Mouse (Mus musculus) brain, embryonic 18.5 days (tissue): Measurements from ENCODE around the gene Vamp2.
"Not testable (repeated sequence)": the region's sequence is repeated elsewhere in the genome, so short reads cannot be mapped to it uniquely, and the experiment has no call there.

Experiments used
- DNase-seq: peaks from one replicate; pipeline ENCODE4 v3.0.0-alpha.2; 2012; ENCODE audit warnings: low read depth, low spot score

The Vamp2 gene

DNA sequence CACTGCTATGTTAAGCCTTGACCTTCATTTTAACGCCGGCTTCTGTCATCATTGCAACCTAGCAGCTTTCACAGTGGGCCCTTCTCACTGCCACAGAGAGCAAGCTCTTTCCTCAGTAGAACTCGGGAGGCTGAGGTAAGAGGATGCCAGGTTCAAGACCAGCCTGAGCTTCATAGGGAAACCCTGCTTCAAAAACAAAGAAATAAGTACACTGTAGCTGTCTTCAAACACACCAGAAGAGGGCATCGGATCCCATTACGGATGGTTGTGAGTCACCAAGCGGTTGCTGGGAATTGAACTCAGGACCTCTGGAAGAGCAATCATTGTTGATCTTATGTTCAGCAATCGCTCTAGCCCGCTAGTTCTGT is 7.5 kb upstream of the Vamp2 start:
- no peak for DNase-seq

DNA sequence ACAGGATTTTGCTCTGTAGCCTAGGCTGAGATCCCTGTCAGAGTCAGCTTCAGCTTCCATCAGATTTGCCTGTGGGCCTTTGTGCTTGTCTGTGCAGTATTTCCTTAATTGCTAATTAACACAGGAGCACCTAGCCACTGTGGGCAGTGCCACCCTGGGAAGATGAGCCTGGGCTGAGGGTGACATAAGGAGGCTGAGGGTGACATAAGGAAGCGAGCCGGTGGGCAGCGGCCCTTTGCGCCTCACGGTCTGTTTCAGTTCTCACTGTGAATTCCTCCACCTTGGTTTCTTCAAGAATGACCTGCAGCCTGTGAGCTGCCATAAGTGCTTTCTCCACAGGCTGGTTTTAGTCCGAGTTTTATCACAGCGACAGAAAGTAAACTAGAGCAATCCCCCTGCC is 6.7 kb upstream of the Vamp2 start:
- no peak for DNase-seq

DNA sequence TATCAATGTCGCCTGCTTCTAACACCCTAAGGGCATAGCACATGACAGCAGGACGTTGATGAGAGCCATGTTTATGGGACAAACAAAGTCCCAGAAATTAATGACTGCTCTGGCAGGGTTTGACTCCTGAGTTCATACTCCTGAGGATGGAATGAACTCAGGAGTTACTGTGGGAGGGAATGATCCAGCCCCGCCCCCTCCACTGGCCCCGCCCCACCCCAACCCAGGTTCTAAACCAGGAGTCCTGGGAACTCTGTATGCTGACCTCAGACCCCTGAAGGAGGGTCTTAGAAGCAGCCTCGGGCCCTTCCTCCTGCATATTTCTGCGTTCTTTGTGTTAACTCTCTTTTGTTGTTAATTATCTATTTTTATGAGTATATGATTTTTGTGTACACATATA is 2.7 kb upstream of the Vamp2 start:
- no peak for DNase-seq

DNA sequence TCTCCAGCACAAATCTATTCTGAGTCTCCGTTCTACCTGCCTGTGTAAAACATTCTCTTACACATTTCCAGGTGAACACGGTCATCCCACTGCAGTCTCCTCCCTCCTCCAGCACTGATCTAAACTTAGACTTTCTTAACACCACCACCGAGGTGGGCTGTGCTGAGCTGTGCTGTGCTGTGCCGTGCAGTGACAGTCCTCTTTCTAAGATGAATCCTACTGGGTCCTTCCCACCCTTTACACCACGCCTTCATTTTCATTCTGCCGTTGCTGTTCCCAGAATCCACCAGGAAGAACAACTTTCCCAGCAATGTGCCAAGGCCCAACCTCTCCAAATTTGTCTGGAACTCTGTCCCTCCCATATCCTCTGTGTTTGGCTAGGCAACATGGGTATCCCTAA is 1.9 kb upstream of the Vamp2 start:
- DNase-seq: no peak

DNA sequence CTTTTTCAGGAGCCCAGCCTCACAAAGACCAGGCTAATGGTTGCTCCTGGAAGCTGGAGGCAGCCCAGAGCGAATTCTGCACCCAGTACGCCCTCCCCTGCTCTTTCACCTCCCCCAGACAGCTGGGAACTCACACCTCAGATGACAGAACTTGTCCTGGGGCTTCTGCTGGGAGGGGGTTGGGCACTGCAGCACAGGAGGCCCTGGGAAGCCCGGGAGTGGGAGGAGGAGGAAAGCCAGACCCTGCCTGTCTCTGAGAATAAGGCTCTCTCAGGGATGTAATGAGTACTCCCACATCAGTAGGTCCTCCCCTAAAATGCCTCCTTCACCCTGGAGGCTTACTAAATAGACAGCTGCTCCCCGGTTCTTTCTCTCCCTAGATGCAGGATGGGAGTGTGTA is 1.2 kb upstream of the Vamp2 start:
- no peak for DNase-seq

DNA sequence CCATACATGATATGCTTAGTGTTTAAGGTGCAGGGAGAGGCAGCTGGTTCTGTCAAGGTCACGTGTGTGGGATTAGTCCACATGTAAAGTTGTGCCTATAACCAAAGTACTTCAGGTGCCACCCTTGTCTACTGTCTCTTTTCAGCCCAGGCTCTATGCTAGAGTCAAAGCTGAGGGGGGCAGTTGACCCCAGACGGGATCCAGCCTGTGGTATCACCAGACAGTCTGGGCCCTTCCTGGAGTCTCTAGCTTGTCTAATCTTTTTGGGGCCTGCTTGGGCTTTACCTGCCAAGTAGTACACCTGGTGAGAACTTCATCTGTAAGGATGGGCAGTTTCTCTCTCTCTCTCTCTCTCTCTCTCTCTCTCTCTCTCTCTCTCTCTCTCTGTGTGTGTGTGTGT is 693 bp upstream of the Vamp2 start:
- DNase-seq: no peak

DNA sequence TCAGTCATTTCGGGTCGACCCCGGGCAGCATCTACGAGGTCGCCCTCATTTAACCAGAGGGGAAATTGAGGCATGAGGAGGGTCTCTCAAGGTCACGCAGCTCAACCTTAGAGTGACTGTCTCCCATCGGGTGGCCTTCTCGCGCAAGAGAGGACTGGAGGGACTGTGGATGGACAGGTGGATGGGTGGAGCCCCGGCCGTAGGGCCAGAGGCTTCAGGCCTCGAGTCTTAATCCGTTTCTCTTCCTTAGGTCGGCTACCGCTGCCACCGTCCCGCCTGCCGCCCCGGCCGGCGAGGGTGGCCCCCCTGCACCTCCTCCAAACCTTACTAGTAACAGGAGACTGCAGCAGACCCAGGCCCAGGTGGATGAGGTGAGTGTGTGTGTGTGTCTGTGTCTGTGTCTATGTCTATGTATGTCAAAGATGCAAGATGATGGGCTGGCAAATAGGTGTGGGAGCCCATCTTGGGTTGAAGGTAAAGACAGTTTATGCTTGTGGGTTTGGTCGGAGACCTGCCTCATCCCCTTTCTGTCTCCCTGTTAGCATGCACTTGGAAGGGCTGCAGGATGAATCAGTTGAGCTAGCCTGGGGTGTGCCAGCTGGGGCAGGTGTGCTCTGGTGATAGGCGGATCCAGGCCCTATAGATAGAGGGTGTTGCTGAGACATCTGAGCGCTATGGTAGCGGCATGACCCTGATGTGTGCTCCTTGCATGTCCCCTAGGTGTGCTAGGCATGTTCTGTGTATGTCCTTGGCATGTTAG is 746 bp downstream of the Vamp2 start:
- no peak for DNase-seq

DNA sequence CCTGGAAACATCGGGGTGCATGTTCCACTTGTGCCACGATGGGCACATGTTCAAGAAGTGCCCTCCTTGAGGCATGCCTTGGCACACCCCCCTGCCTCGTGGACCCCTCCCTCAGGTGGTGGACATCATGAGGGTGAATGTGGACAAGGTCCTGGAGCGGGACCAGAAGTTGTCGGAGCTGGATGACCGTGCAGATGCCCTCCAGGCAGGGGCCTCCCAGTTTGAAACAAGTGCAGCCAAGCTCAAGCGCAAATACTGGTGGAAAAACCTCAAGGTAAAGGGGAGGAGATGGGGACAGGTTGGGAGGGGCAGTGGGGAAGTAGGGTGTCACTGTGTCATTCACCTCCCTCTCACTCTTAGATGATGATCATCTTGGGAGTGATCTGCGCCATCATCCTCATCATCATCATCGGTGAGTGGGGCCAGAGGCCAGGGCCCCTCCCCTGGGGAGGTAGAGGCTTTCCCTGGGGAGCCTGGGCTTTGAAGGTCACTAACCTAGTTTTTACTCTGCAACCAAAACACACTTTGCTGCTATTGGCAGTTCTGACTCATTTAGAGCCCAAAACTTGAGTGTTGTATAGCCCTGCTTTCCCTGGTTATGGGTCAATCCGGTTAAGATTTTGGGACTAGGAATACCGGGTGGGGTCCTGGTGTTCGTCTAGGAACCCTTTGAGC is 1.5 kb downstream of the Vamp2 start:
- DNase-seq: no peak

DNA sequence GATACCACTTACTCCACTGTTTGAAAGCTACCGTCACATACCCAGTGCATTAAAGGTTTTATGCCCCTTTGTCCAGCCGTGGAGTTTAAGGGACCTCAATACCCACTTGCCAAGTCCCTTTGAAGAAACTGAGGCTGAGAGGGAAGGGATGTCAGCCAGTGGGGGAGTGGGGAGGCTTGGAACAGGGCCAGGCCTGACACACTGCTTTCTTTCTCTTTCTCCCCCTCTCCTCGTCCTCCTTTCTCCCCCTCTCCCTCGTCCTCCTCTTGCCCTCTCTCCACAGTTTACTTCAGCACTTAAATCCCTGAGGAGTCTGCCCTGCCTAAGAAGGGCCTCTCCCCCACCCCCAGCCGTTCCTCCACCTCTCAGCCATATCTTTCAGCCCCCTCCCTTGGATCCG is 2.1 kb downstream of the Vamp2 start:
- no peak for DNase-seq

DNA sequence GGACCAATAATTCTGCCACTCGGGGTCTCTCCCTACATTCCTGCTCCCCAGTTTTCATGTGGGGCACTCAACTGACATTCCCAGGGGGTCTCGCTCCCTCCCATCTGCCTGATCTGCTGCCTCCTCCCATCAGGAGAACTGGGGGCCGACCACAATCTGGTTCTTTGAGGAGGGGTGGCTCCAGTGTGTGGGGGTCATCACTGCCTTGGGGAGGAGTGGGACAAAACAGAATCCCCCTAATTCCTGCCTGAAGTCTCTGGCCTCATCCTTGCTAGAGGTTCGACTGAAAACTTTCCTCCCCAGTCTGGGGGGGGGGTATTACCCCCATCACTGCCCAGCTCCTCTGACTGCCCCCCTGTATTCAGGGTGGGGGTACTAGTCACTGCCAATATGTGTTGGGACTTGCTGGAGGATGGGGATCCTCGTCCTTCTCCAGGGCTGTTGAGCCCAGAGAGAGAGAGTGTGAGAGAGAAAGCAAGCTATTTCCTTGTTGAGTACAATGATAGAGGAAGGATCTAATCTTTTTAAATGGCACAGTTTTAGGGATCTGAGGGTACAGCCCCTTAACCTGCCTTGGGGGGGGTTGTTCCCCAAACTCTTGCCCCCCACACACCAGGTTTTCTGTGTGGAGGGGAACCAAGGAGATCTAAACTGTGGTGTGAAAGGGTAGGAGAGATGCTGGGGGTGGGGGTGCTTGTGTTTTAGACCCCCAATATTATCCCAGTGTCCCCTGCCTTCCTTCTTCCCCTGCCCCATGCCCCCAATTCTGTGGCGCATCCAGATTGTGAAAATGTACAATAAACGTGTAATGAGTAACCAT is 3.5 kb downstream of the Vamp2 start:
- DNase-seq: no peak

DNA sequence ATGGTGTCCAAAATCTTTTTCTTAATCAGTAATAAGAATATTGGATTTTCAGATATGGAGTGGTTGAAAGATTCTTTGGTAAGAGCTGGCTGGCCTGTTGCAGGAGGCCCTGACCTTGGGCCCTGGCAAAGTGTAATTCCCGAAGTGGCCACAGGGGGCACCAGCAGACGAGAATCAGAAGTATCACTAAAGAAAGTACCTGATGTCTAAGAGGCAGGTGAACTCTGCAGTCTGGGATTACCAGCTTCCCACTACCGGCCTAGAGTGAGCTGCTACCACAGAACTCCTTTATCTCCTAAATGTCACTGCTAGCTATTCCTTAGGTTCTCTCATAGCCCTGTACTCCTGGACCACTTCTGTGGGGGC is 4.1 kb downstream of the Vamp2 start:
- DNase-seq: no peak

DNA sequence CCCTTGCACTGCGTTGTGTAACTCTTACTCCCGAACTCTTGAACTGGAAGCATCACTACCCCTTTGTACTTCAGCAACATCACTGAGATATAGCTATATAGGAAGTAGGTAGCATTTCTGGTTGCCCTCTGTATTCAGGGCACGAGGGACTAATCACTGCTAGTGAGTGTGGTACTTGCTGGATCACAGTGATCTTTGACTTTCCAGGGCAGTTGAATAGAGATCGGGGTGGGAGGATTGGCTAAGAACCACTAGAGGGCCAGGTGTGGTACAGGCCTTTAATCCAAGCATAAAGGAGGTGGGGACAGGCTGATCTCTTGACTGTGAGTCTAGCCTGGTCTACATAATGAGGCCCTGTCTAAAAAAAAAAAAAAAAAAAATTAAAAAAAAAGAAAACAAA is 4.6 kb downstream of the Vamp2 start:
- no peak for DNase-seq

DNA sequence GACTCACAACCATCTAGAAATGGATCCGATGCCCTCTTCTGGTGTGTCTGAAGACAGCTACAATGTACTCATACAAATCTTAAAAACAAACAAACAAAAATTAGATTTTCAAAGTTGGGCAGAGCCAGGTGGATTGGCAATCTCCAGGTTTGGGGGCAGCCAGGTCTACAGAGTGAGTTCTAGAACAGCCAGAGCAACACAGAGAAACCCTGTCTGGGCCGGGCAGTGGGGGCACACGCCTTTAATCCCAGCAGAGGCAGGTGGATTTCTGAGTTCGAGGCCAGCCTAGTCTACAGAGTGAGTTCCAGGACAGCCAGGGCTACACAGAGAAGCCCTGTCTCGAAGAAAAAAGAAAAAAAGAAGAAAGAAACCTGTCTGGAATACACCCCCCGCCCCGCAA is 5.6 kb downstream of the Vamp2 start:
- DNase-seq: not testable (repeated sequence)

DNA sequence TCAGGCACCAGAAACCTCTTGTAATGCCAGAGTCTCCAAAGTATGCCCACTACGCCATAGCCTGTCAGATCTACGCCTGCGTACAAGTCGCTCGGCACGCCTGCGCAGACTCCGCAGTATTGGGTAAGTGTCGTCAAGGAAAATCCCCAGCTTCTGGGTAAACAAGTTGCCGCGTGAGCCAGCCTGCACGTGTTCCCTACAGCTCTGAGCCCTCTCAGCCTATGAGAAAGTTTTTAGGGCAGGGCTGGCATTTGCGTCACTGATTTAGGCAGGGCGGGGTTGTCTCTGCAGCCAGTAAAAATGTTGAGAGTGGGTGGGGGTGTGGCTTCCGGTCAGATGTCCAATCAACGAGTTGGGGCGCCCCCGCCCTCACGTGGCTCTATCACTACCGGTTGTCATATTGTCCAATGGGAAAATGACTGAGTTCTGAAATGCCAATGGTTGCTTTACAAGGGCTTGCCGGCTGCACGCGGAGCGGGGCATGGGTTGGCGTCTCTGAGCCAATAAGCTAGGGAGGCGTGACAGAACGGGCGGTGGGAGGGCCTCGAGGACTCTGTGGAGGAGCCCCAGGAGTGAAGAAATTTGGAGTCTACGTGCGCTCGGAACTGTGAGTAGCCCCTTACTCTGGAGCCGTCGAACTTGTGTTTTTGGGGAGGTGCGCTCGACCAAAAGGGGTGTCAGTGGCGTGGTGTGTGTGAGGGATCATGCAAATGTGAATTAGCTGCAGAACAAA is 6.6 kb downstream of the Vamp2 start, which contains the start of gene Per1:
Gene Per1, plus strand, starts transcription at position 521 of the 733 bp plus-strand sequence.
- peak; percentile 99 for DNase-seq

DNA sequence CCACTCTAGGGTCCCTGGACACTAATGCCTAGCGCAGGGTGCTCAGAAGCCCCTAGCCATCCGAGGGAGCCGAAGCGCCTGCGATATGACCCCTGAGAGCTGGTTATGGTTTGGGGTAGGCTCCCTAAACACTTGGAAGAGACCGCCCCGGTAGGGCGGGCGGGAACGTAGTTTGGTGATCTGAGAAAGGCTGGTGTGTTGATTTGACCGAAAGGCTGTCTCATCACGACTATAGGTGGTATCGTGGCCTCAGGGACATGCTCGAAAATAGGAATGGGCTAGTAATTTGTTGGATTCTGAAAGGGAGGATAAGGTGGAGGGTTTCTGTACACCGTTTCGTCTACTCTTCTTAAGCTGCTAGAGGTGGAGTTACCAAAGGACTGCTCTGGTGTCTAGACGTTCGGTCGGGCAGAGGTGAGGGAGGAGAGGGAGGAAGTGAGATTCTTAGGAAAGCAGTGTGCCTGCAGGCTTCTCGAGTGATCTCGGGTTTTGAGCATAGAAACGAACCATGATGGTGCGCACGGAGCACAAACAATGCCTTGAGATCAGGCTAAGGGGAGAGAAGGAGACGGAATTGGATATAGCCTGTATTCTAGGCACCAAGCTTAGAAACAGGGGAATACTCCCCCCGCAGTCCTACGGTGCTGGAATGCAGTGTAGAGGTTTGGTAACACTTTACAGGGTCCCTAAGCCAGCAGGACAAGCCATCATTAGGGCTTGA is 7.4 kb downstream of the Vamp2 start:
- DNase-seq: no peak

DNA sequence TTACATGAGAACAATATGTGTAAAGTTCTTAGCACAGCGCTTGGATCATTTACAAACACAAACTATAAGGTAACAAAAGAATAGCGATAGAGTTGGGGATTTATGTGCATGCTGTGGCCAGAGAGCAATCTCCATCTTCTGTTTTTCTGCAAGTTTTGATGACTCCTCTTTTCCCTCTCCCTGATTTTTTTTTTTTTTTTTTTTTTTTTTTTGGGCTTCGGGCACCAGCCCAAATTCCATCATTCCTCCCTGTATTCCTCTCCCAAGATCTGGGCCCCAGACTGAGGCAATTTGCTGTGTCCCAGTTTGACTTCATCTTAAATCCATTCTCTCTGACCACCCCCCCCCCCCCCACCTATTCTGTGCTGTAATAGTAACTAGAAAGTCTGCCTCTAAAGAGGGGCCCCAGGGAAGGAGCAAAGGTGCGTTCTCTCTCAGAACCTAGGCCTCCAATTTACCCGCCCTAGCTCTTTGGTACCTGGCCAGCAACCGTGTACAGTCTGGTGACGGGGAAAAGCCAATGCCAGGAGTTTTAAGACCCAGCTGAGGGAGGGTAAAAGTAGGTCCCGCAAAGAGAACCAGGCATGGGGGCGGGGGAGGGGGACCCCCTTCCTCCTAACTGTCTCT is 8.2 kb downstream of the Vamp2 start:
- no peak for DNase-seq

DNA sequence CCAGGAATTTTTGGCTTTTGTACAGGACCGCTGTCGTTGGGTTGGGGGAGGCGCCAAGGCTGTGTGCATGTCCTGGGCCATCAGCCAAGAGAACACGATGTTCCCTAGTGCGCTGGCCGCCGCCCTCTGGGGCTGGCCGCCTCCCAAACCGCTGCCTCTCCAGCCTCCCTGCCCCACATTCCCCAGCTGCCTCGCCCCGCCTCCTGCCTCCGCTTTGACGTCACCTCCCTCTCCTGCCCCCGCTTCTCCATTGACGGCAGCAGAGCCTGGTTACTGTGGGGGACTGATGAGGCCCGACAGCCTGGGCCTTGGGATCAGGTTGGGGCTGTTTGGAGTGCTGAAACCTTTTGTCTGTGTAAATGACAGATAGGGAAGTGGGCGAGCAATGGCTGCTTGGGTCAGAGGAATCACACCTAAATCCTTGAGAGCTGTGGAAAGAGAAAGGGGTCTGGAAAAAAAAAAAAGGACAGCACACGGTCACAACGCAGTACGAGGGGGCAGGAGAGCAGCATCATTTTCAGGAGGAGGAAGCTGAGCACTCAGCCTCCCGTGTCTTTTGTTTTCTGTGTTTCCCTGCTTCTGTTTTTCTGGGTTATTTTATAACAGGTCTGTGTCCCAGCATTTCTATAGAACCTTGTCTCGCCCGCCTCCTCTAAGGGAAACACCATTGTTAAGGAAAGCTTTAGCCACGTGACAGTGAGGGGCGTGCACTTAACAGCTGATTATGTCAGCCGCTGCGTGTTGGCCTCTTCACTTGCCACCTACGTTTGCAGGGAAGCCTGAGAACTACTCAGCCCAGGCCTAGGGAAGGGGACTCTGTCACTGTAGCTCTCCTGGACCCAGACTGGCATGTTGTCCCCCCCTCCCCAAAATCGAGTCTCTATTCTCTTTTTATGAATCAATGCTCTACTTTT is 9.0 kb downstream of the Vamp2 start:
- DNase-seq: no peak

DNA sequence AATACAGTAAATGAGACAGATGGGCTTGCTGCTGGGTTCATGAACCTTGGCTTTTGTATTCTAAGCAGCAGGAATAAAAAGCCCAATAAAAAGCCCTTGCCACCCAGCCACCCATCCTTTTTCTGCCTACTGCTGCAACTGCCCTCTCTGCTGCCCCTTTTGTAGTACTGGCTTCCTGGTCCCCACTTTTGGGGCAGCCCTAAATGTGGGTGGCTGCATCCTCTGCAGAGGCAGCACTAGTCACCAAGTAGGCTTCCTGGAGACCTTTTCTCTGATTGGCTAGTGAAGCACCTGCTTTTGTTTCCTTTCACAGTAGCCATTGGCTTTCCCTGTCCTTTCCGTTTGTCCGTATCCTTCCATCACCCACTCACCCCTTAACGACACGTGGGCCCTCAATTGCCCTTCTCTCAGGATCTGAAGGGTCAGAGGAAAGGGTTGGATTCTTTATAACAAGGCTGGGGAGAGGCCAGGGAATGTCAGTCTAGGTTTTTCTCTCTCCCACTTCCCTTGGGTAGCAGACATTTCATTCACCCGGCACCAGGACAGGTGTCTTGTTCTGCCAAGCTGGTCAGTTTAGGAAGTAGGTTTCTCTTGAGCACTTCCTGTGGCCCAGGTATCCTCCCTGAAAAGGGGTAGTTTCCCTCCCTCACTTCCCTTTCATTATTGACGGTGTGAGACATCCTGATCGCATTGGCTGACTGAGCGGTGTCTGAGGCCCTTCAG is 9.9 kb downstream of the Vamp2 start:
- no peak for DNase-seq

DNA sequence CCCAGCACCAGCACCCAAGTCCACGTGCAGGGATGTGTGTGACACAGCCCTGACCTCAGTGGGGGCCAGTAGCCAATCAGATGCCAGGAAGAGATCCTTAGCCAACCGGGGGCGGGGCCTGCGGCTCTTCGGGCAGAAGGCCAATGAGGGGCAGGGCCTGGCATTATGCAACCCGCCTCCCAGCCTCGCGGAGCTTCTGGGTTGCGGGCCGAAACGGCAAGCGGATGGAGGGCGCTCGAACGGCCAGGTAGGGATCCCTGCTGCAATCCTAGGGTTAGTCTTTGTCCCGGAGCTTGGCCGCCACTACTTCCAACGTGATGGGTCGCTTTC is 10.4 kb downstream of the Vamp2 start:
- no peak for DNase-seq
